Mouse (Mus musculus) kidney, adult 2 months (tissue): ENCODE data around the gene Sh3rf1. TPM values are rescaled to one million over a fixed set of nuclear protein-coding genes. Genes with fewer than 3 reads are reported as not detected.
"Not testable (repeated sequence)": the region's sequence is repeated elsewhere in the genome, so short reads cannot be mapped to it uniquely, and the experiment has no call there.

Source experiments
- DNase-seq: peaks from one replicate; pipeline ENCODE4 v3.0.0; 2021
- H3K27ac ChIP-seq: fragments of 200-500 bp; 2 replicates; pipeline ENCODE4 v1.5.1; 2012; ENCODE audit warnings: low read depth, low read length, control low read depth, inconsistent platforms; ENCODE audit not compliant: insufficient read depth
- H3K27me3 ChIP-seq: fragments of 200-500 bp; replicated peaks from 2 replicates; pipeline ENCODE4 v1.6.1; 2012; ENCODE audit warnings: mild to moderate bottlenecking, moderate library complexity, low read length, inconsistent platforms; ENCODE audit not compliant: control insufficient read depth, insufficient read depth
- H3K36me3 ChIP-seq: fragments of 200-500 bp; 2 replicates; pipeline ENCODE4 v1.6.1; 2012; ENCODE audit warnings: mild to moderate bottlenecking, moderate library complexity, low read length, inconsistent platforms; ENCODE audit not compliant: control insufficient read depth, insufficient read depth
- H3K4me1 ChIP-seq: fragments of 200-500 bp; 2 replicates; pipeline ENCODE4 v1.6.1; 2011; ENCODE audit warnings: low read length; ENCODE audit not compliant: control insufficient read depth, insufficient read depth
- H3K4me3 ChIP-seq: fragments of 200-500 bp; 2 replicates; pipeline ENCODE4 v1.5.1; 2011; ENCODE audit warnings: mild to moderate bottlenecking, low read depth, low read length, control low read depth; ENCODE audit not compliant: insufficient read depth
- CTCF ChIP-seq: fragments of 200-500 bp; conservative IDR thresholded peaks from 2 replicates; pipeline ENCODE4 v1.5.1; 2011; ENCODE audit warnings: low read depth, mild to moderate bottlenecking, control low read depth, low read length, moderate library complexity, mixed read lengths; ENCODE audit not compliant: insufficient read depth, insufficient read length
- POLR2A ChIP-seq: fragments of 200-500 bp; IDR thresholded peaks from one replicate; pipeline ENCODE4 v1.6.1; 2011; ENCODE audit warnings: low read depth, low read length, control low read depth
- WGBS: fragments of 180-500 bp; shearing (Covaris S2); methylation state at CpG from one replicate; pipeline ENCODE4 v1.1.7; 2018; 5-methylcytosine and 5-hydroxymethylcytosine counted together
- polyA plus RNA-seq: library from polyadenylated mRNA; depleted of rRNA; stranded (reverse); fragments of >200 nt; gene quantifications from 2 replicates; pipeline ENCODE4 v1.2.3, GENCODE M21; 2012

Gene Sh3rf1
- polyA plus RNA-seq, 1 experiment = 14.4 TPM

- H3K27ac ChIP-seq = no peak overlapping the region
- peaks cover 7% of the 10 kb centered on the region for H3K4me1 ChIP-seq
- H3K27me3 ChIP-seq = no peaks in the 10 kb centered on the region
- 53% methylated on average over 7 of the region's 7 CpGs for WGBS
- TF ChIP-seq POLR2A (no peak), CTCF (no peak)
- H3K36me3 ChIP-seq = peaks cover 2% of the 10 kb centered on the region; the same call in 1 of the 2 replicates
- DNase-seq = peak; percentile 65
- H3K4me3 ChIP-seq = no peak overlapping the region
These were observed 174.1 kb downstream of the Sh3rf1 start for GRCm38 (mm10) chr8:61397755-61398154.

GRCm38 (mm10) chr8:61402861-61403260 is 179.2 kb downstream of the Sh3rf1 start:
- Histone ChIP-seq H3K4me1 (peaks cover 9% of the 10 kb centered on the region), H3K27me3 (no peaks in the 10 kb centered on the region), H3K4me3 (no peak overlapping the region), H3K36me3 (no peaks in the 10 kb centered on the region), H3K27ac (0 out of 2 replicates have a peak overlapping the region, but pooled peaks have one; percentile 10)
- 72% methylated on average over 7 of the region's 7 CpGs for WGBS
- TF ChIP-seq POLR2A = no peak
- TF ChIP-seq CTCF = no peak
- no peak for DNase-seq

- H3K27me3 ChIP-seq = no peaks in the 10 kb centered on the region
- TF ChIP-seq POLR2A (no peak), CTCF (no peak)
- 0 out of 2 replicates have a peak overlapping the region, but pooled peaks have one; percentile 10 for H3K27ac ChIP-seq
- DNase-seq = peak; percentile 66
- WGBS = 15% methylated on average over 6 of the region's 6 CpGs
- no peak overlapping the region for H3K4me3 ChIP-seq
- peaks cover 9% of the 10 kb centered on the region for H3K4me1 ChIP-seq
- no peaks in the 10 kb centered on the region for H3K36me3 ChIP-seq
These were observed 179.8 kb downstream of the Sh3rf1 start for GRCm38 (mm10) chr8:61403266-61404177.

- Histone ChIP-seq H3K27ac (no peak overlapping the region), H3K27me3 (no peaks in the 10 kb centered on the region), H3K4me3 (no peak overlapping the region), H3K4me1 (peaks cover 9% of the 10 kb centered on the region), H3K36me3 (no peaks in the 10 kb centered on the region)
- DNase-seq = peak; percentile 25
- TF ChIP-seq CTCF = no peak
- TF ChIP-seq POLR2A = no peak
- whole genome bisulfite sequencing = 50% methylated on average over 3 of the region's 3 CpGs
These were observed 180.5 kb downstream of the Sh3rf1 start for GRCm38 (mm10) chr8:61404178-61404560.

GRCm38 (mm10) chr8:61409081-61409480 is 185.4 kb downstream of the Sh3rf1 start:
- no peak overlapping the region for H3K27ac ChIP-seq
- peak; percentile 28 for DNase-seq
- no peak for TF ChIP-seq CTCF
- TF ChIP-seq POLR2A = no peak
- no peaks in the 10 kb centered on the region for H3K27me3 ChIP-seq
- no peaks in the 10 kb centered on the region; the same call in 1 of the 2 replicates for H3K4me1 ChIP-seq
- 60% methylated on average over 4 of the region's 4 CpGs for WGBS
- H3K4me3 ChIP-seq = no peak overlapping the region
- H3K36me3 ChIP-seq = no peaks in the 10 kb centered on the region

GRCm38 (mm10) chr8:61409712-61410111 is 186.0 kb downstream of the Sh3rf1 start:
- 88% methylated on average over 5 of the region's 5 CpGs for WGBS
- not testable (repeated sequence) for H3K27me3 ChIP-seq, DNase-seq

GRCm38 (mm10) chr8:61419521-61419920 is 195.8 kb downstream of the Sh3rf1 start:
- H3K4me3 ChIP-seq = no peak overlapping the region
- H3K27ac ChIP-seq = no peak overlapping the region
- H3K36me3 ChIP-seq = no peaks in the 10 kb centered on the region
- TF ChIP-seq POLR2A (no peak), CTCF (no peak)
- 81% methylated on average over 3 of the region's 3 CpGs for WGBS
- no peaks in the 10 kb centered on the region for H3K27me3 ChIP-seq
- DNase-seq = no peak
- no peaks in the 10 kb centered on the region for H3K4me1 ChIP-seq

More at GRCm38 (mm10) chr8:61409712-61410111, 186.0 kb downstream of the Sh3rf1 start:
- not testable (repeated sequence) for H3K4me3 ChIP-seq, H3K4me1 ChIP-seq, H3K27ac ChIP-seq, H3K36me3 ChIP-seq

- no peak for TF ChIP-seq POLR2A
- TF ChIP-seq CTCF = no peak
- no peak overlapping the region for H3K27ac ChIP-seq
- no peaks in the 10 kb centered on the region for H3K4me1 ChIP-seq
- no peak for DNase-seq
- WGBS = 40% methylated on average over 6 of the region's 6 CpGs
- no peaks in the 10 kb centered on the region for H3K36me3 ChIP-seq
- no peaks in the 10 kb centered on the region for H3K27me3 ChIP-seq
- H3K4me3 ChIP-seq = no peak overlapping the region
These were observed 196.5 kb downstream of the Sh3rf1 start for GRCm38 (mm10) chr8:61420166-61420565.
